Mouse (Mus musculus): ENCODE results near the gene Cd109. TPM values are rescaled to one million over a fixed set of nuclear protein-coding genes. Genes with fewer than 3 reads are reported as not detected.

Cd109 gene
- polyA plus RNA-seq, 1 experiment from 2014 or later: 7.1 TPM

- H3K27me3 ChIP-seq: no peaks in the 10 kb centered on the region
- H3K4me2 ChIP-seq (replicated peaks): no peak overlapping the region
- no peaks in the 10 kb centered on the region for H3K36me3 ChIP-seq
- no peak overlapping the region for H3K27ac ChIP-seq
- no peak for ATAC-seq (ENCODE audit: insufficient number of reproducible peaks, insufficient read depth, low FRiP score, low TSS enrichment)
- H3K4me1 ChIP-seq: no peaks in the 10 kb centered on the region
- no peak overlapping the region for H3K9ac ChIP-seq
- H3K9me3 ChIP-seq: no peaks in the 10 kb centered on the region
- H3K4me3 ChIP-seq: no peak overlapping the region
Measured at GRCm38 (mm10) chr9:78649398-78649797, 34.1 kb downstream of the Cd109 start.

- no peak for ATAC-seq (ENCODE audit: insufficient number of reproducible peaks, insufficient read depth, low FRiP score, low TSS enrichment)
- H3K36me3 ChIP-seq: no peaks in the 10 kb centered on the region
- 80% methylated on average over 5 of the region's 5 CpGs for WGBS
Measured at GRCm38 (mm10) chr9:78657564-78657963, 42.2 kb downstream of the Cd109 start.

DNA sequence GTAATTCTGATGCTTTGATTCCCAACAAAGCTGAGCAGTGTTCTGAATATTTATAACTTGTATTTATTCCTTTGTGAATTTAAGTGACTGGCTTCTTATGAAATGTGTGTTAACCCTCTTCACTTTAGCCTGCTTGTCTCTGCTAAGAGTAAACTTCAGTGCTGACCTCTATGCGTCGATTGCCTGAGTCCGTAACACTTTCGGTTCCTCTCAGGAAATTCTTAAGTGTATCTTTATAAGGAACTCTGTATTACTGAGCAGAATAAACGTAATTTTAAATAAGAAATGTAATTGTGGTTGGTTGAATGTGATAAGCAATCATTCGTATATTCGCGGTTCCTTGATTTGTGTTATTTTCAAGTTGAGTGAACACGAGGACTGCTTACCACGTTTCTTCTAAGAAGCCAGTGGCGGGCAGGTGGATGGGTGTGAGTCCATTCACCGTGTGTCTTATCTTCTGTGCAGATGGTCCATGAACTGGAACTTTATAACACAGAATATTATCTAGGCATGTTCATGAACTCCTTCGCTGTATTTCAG lies 56.2 kb downstream of the Cd109 start:
- Histone ChIP-seq H3K27me3 (no peaks in the 10 kb centered on the region), H3K4me1 (no peaks in the 10 kb centered on the region), H3K4me2 (replicated peaks) (no peak overlapping the region), H3K9ac (no peak overlapping the region), H3K9me3 (no peaks in the 10 kb centered on the region), H3K4me3 (no peak overlapping the region), H3K27ac (no peak overlapping the region), H3K36me3 (no peaks in the 10 kb centered on the region)
- ATAC-seq (ENCODE audit: insufficient number of reproducible peaks, insufficient read depth, low FRiP score, low TSS enrichment): no peak
- 89% methylated on average over 13 of the region's 13 CpGs for WGBS

More at GRCm38 (mm10) chr9:78657564-78657963, 42.2 kb downstream of the Cd109 start:
- H3K27ac ChIP-seq: no peak overlapping the region
- H3K9me3 ChIP-seq: no peaks in the 10 kb centered on the region
- no peak overlapping the region for H3K9ac ChIP-seq
- no peak overlapping the region for H3K4me3 ChIP-seq
- no peak overlapping the region for H3K4me2 ChIP-seq (replicated peaks)
- H3K27me3 ChIP-seq: no peaks in the 10 kb centered on the region
- H3K4me1 ChIP-seq: no peaks in the 10 kb centered on the region

DNA sequence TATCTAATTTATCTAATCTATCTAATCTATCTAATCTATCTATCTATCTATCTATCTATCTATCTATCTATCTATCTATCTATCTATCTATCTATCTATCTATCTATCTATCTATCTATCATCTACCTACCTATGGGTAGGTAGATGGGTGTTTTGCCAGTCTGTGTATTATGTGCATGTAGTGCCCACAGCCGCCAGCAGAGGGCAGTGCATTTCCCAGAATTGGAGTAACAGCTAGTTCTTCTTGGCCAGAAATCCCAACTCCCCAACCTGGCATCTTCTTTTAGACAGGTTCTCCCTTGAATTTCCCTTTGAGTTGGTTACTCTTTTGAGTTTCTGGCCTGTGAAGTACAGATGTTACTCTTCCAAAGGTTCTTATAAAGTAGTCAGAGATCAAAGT lies 85.3 kb downstream of the Cd109 start:
- Histone ChIP-seq H3K27me3 (no peaks in the 10 kb centered on the region), H3K27ac (no peak overlapping the region), H3K9me3 (no peaks in the 10 kb centered on the region), H3K4me2 (replicated peaks) (no peak overlapping the region), H3K4me1 (no peaks in the 10 kb centered on the region), H3K9ac (no peak overlapping the region), H3K4me3 (no peak overlapping the region), H3K36me3 (no peaks in the 10 kb centered on the region)
- ATAC-seq (ENCODE audit: insufficient number of reproducible peaks, insufficient read depth, low FRiP score, low TSS enrichment): no peak
- WGBS: 0% methylated on average over 1 of the region's 1 CpGs

DNA sequence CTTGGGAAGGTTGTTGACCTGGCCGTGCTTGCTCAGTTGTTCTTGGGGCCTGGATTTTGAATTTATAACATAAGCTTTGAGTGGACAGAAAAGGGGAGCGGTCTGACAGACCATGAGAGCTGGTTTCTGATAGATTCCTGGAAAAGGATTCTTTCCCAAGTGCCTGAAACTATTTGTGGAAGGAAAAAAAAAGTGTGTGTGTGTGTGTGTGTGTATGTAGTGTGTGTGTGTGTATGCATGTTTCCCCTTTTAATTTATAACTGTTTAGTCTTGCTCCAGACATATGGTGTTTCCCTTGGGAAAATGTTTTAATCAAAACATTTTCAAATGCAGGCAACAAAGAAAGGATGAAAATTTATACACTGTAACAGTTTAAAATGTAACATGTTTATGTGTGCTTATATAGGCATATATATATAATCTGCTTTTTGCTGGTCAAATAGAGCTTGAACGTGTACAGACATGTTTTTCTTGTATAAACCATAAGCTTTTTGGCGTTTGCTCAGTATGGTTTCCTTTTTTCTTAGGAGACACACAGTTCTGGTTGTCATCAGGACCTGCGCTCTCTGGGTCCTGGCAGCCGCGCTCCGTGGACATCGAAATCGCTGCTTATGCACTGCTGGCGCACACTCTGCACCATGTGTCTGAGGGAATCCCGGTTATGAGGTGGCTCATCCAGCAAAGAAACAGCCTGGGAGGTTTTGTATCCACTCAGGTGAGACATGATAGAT lies 87.3 kb downstream of the Cd109 start:
- peaks cover 9% of the 10 kb centered on the region for H3K9me3 ChIP-seq
- ATAC-seq (ENCODE audit: insufficient number of reproducible peaks, insufficient read depth, low FRiP score, low TSS enrichment): no peak
- H3K4me1 ChIP-seq: no peaks in the 10 kb centered on the region
- H3K9ac ChIP-seq: no peak overlapping the region
- H3K36me3 ChIP-seq: no peaks in the 10 kb centered on the region
- WGBS: 81% methylated on average over 12 of the region's 12 CpGs
- H3K4me3 ChIP-seq: no peak overlapping the region
- H3K4me2 ChIP-seq (replicated peaks): no peak overlapping the region
- no peak overlapping the region for H3K27ac ChIP-seq
- H3K27me3 ChIP-seq: no peaks in the 10 kb centered on the region

DNA sequence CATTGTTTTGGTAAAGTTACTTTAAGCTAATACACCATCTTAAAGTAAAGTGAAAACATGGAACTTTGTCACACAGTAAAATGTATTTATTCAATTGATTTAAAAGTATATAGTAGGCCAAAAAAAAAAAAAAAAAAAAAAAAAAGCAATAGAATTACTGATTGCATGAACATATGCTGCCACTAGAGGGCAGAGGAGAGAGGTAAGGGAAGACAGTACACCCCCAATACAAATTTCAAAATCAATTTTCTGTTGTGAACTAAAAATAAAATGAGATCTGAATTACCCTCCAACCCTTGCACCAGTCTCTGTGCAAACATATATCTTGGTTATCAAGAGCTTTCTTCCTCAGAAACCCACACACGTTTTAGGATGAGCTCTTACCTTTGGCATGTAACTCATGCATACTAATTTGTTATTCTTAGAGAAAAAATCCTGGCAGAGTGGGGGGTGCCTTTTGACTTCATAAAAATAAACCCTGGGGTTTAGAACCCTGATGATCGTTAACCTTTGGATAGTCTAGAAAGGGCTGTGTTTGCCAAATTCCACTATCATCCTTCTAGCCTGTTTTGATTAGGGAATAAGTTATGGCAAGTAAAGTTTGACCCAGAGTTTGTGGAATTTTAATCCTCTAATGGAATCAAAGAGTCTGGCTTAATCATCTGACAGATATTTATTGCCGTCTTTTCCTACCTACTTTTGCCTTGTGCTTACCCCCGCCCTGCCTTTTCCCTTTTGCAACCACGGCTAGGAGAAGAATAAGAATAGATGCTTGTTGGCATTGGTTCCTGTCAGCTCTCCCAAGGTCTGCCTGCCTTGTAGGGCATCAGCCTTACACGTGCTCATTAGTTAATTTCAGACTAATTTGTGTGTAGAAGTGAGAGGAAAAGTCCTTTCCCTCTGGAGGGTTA lies 105.8 kb downstream of the Cd109 start:
- ATAC-seq (ENCODE audit: insufficient number of reproducible peaks, insufficient read depth, low FRiP score, low TSS enrichment): no peak
- Histone ChIP-seq H3K9ac (no peak overlapping the region), H3K27ac (no peak overlapping the region), H3K27me3 (no peaks in the 10 kb centered on the region), H3K36me3 (no peaks in the 10 kb centered on the region), H3K4me1 (no peaks in the 10 kb centered on the region), H3K9me3 (no peaks in the 10 kb centered on the region), H3K4me2 (replicated peaks) (no peak overlapping the region), H3K4me3 (no peak overlapping the region)
- 68% methylated on average over 6 of the region's 6 CpGs for WGBS

DNA sequence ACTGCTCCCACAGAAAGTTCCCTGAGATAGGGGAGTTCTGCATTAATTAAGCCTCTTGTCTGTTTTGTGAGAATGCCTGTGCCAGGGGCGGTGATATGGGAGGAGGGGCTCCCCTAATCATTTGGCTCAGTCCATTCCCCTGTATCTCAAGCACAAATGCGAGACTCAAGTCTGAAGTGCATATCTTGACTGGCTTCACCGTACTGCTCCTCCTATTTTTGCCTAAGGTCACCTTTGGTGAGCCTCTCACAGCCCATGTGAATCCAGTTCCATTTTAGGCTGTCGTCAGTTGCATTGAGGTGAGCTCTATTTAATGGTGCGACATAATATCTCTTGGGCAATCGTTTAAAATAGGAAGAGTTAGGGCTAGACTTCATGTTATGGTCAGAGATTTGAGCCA lies 116.6 kb downstream of the Cd109 start:
- ATAC-seq (ENCODE audit: insufficient number of reproducible peaks, insufficient read depth, low FRiP score, low TSS enrichment): no peak
- Histone ChIP-seq H3K36me3 (no peaks in the 10 kb centered on the region), H3K9ac (no peak overlapping the region), H3K4me2 (replicated peaks) (no peak overlapping the region), H3K9me3 (no peaks in the 10 kb centered on the region), H3K4me1 (peaks cover 2% of the 10 kb centered on the region; the same call in 1 of the 2 replicates), H3K4me3 (no peak overlapping the region), H3K27me3 (no peaks in the 10 kb centered on the region), H3K27ac (no peak overlapping the region)
- WGBS: 74% methylated on average over 6 of the region's 6 CpGs

GRCm38 (mm10) chr9:78735519-78735918 lies 120.2 kb downstream of the Cd109 start:
- 47% methylated on average over 3 of the region's 3 CpGs for WGBS
- no peaks in the 10 kb centered on the region for H3K27me3 ChIP-seq
- no peak overlapping the region for H3K27ac ChIP-seq
- H3K9ac ChIP-seq: no peak overlapping the region
- ATAC-seq (ENCODE audit: insufficient number of reproducible peaks, insufficient read depth, low FRiP score, low TSS enrichment): no peak
- H3K4me2 ChIP-seq (replicated peaks): no peak overlapping the region
- peaks cover 2% of the 10 kb centered on the region; the same call in 1 of the 2 replicates for H3K4me1 ChIP-seq
- H3K36me3 ChIP-seq: no peaks in the 10 kb centered on the region
- no peak overlapping the region for H3K4me3 ChIP-seq
- no peaks in the 10 kb centered on the region for H3K9me3 ChIP-seq

DNA sequence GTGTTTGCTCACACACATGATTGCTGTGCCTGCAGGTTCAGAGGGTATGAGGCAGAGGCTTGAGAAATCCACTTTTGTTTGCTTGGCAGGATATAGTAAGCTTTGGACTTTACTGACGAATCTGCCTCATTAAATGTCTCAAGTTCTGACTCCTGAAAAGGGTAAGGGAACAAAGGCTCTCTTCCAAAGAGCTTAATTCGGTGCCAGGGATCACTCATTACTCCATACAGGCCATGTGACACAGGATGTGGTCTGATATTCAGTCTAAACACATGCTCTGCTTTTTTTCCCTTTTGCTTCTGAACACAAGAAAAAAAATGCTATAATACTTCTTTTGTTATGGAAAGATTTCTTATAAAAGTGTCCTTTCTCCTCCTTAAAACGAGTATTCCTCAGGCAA lies 126.7 kb downstream of the Cd109 start:
- H3K9ac ChIP-seq: no peak overlapping the region
- H3K4me1 ChIP-seq: no peaks in the 10 kb centered on the region
- no peak overlapping the region for H3K4me2 ChIP-seq (replicated peaks)

GRCm38 (mm10) chr9:78750246-78750645 lies 134.9 kb downstream of the Cd109 start:
- 76% methylated on average over 3 of the region's 3 CpGs for WGBS
- ATAC-seq (ENCODE audit: insufficient number of reproducible peaks, insufficient read depth, low FRiP score, low TSS enrichment): no peak
- no peaks in the 10 kb centered on the region for H3K9me3 ChIP-seq
- no peaks in the 10 kb centered on the region for H3K36me3 ChIP-seq
- no peaks in the 10 kb centered on the region for H3K4me1 ChIP-seq
- no peak overlapping the region for H3K4me3 ChIP-seq
- no peak overlapping the region for H3K4me2 ChIP-seq (replicated peaks)
- no peak overlapping the region for H3K27ac ChIP-seq
- no peaks in the 10 kb centered on the region for H3K27me3 ChIP-seq
- no peak overlapping the region for H3K9ac ChIP-seq

More for the DNA sequence above, 126.7 kb downstream of the Cd109 start:
- Histone ChIP-seq H3K27ac (no peak overlapping the region), H3K27me3 (no peaks in the 10 kb centered on the region), H3K9me3 (no peaks in the 10 kb centered on the region), H3K36me3 (no peaks in the 10 kb centered on the region), H3K4me3 (no peak overlapping the region)
- ATAC-seq (ENCODE audit: insufficient number of reproducible peaks, insufficient read depth, low FRiP score, low TSS enrichment): no peak
- WGBS: 39% methylated on average over 3 of the region's 3 CpGs

All from embryonic facial prominence, embryonic 12.5 days (tissue).